23 mouse cellular contexts compared by ENCODE assay signal in genomic region chr16:19993278-19993677, GRCm38 (mm10). TPM values are rescaled to one million over a fixed set of nuclear protein-coding genes. Genes with fewer than 3 reads are reported as not detected.
DNase-seq lines count a peak whose midpoint lies in the region; ATAC-seq and TF ChIP-seq lines count a peak whose summit lies in the region.
"Had no signal": no experiment of that assay in that cellular context is flagged by ENCODE, and none has a peak within 500 bp of the region (broad histone marks: within the 10 kb centered on the region; RNA-seq: fewer than 3 reads in every experiment).

No protein-coding gene starts in this region.

- TF ChIP-seq EP300 in lung, postnatal 0 days (IDR thresholded peaks at IDR 0.05), result no peak

- peak; percentile 68 for ATAC-seq in common myeloid progenitor, adult 5-6 weeks (replicated peaks; ENCODE audit: low read depth, poor library complexity, severe bottlenecking)
- peak; percentile 82 for ATAC-seq in megakaryocyte progenitor cell, adult 5-6 weeks (replicated peaks; ENCODE audit: poor library complexity)
- no peak for ATAC-seq in lung, postnatal 0 days
- no peak for ATAC-seq in hindbrain, embryonic 11.5 days (ENCODE audit: low FRiP score)
- ATAC-seq: activated CD4-positive, CD25-positive, alpha-beta regulatory T cell, adult 4 months; forebrain, embryonic 14.5 days; forebrain, embryonic 16.5 days; Patski had no signal

- TF ChIP-seq CTCF in lung, postnatal 0 days (IDR thresholded peaks at IDR 0.05), result no peak

- H3K27ac ChIP-seq in lung, postnatal 0 days (ENCODE audit: low read length), result no peak overlapping the region
- no peak overlapping the region for H3K27ac ChIP-seq in hindbrain, embryonic 11.5 days (ENCODE audit: low read depth, low read length)
- H3K27ac ChIP-seq: embryonic facial prominence, embryonic 13.5 days; embryonic facial prominence, embryonic 15.5 days; forebrain, embryonic 10.5 days; forebrain, embryonic 12.5 days had no signal

- no peak overlapping the region for H3K4me2 ChIP-seq in lung, postnatal 0 days (replicated peaks; ENCODE audit: low read depth, low read length)
- H3K4me2 ChIP-seq in hindbrain, embryonic 11.5 days (replicated peaks; ENCODE audit: low read depth, low read length), result no peak overlapping the region
- H3K4me2 ChIP-seq: embryonic facial prominence, embryonic 13.5 days; embryonic facial prominence, embryonic 15.5 days; forebrain, embryonic 12.5 days had no signal

- 88% methylated on average over 3 of the region's 3 CpGs for WGBS in lung, postnatal 0 days
- 86% methylated on average over 3 of the region's 3 CpGs for WGBS in hindbrain, embryonic 11.5 days

- no peaks in the 10 kb centered on the region for H3K4me1 ChIP-seq in lung, postnatal 0 days (ENCODE audit: insufficient read depth, low read depth, low read length)
- H3K4me1 ChIP-seq in hindbrain, embryonic 11.5 days (replicated peaks; ENCODE audit: control insufficient read depth, insufficient read depth, low read length), result no peaks in the 10 kb centered on the region
- H3K4me1 ChIP-seq: embryonic facial prominence, embryonic 13.5 days; embryonic facial prominence, embryonic 15.5 days; forebrain, embryonic 10.5 days; forebrain, embryonic 12.5 days had no signal

- DNase-seq in lung, postnatal 0 days (ENCODE audit: low spot score), result no peak
- DNase-seq in hindbrain, embryonic 11.5 days (ENCODE audit: low spot score), result no peak
- DNase-seq in layer of hippocampus, adult 9-10 months (ENCODE audit: low spot score), result no peak
- DNase-seq: adrenal gland, adult 8-10 months; adrenal gland, postnatal 14 days; adrenal gland, postnatal 36 days; cerebellum, adult 11-12 months; cerebellum, adult 2 months; cerebellum, adult 9-10 months; cerebellum, postnatal 10 days; cerebellum, postnatal 25 days; embryo, embryonic 11 days had no signal

- no peak overlapping the region for H3K9ac ChIP-seq in lung, postnatal 0 days (replicated peaks; ENCODE audit: low read depth)
- H3K9ac ChIP-seq in hindbrain, embryonic 11.5 days (ENCODE audit: low read depth, low read length), result no peak overlapping the region
- H3K9ac ChIP-seq: embryonic facial prominence, embryonic 13.5 days; embryonic facial prominence, embryonic 15.5 days; forebrain, embryonic 12.5 days had no signal

- no peaks in the 10 kb centered on the region for H3K36me3 ChIP-seq in lung, postnatal 0 days (ENCODE audit: insufficient read depth, low read length)
- no peaks in the 10 kb centered on the region for H3K36me3 ChIP-seq in hindbrain, embryonic 11.5 days (ENCODE audit: control insufficient read depth, insufficient read depth, low read length)
- H3K36me3 ChIP-seq: embryonic facial prominence, embryonic 13.5 days; embryonic facial prominence, embryonic 15.5 days; forebrain, embryonic 10.5 days; forebrain, embryonic 12.5 days had no signal

- H3K9me3 ChIP-seq in lung, postnatal 0 days (ENCODE audit: low read length), result no peaks in the 10 kb centered on the region
- H3K9me3 ChIP-seq in hindbrain, embryonic 11.5 days (ENCODE audit: control insufficient read depth, low read length), result no peaks in the 10 kb centered on the region
- H3K9me3 ChIP-seq: embryonic facial prominence, embryonic 13.5 days; embryonic facial prominence, embryonic 15.5 days; forebrain, embryonic 10.5 days; forebrain, embryonic 12.5 days had no signal

- no peak overlapping the region for H3K4me3 ChIP-seq in lung, postnatal 0 days (ENCODE audit: low read depth, low read length)
- H3K4me3 ChIP-seq in hindbrain, embryonic 11.5 days (ENCODE audit: low read depth, low read length), result no peak overlapping the region
- H3K4me3 ChIP-seq: embryonic facial prominence, embryonic 13.5 days; embryonic facial prominence, embryonic 15.5 days; erythroblast, embryonic 14.5 days; forebrain, embryonic 10.5 days; forebrain, embryonic 12.5 days had no signal

- no peaks in the 10 kb centered on the region for H3K27me3 ChIP-seq in lung, postnatal 0 days (replicated peaks; ENCODE audit: insufficient read depth, low read length)
- H3K27me3 ChIP-seq in hindbrain, embryonic 11.5 days (ENCODE audit: control insufficient read depth, insufficient read depth, low read length), result no peaks in the 10 kb centered on the region
- H3K27me3 ChIP-seq: embryonic facial prominence, embryonic 13.5 days; embryonic facial prominence, embryonic 15.5 days; forebrain, embryonic 12.5 days; Patski had no signal

RNA-seq across cellular contexts. Expression of gene Klhl6, which starts 10.4 kb away (rescaled TPM):
- total RNA-seq in common myeloid progenitor, adult 5-6 weeks (2017), result 115 and 129 TPM in 2 replicates
- 50.6 and 54.0 TPM in 2 replicates for total RNA-seq in megakaryocyte progenitor cell, adult 5-6 weeks (2015)
- total RNA-seq in megakaryocyte progenitor cell, adult 5-6 weeks (2017), result 73.9 and 75.5 TPM in 2 replicates
- 7.7 and 10.0 TPM in 2 replicates for polyA plus RNA-seq in lung, postnatal 0 days (2015; fragmentation: Nextera tagmentation; extraction: Ambion mirVana)
- 7.3 and 8.3 TPM in 2 replicates for polyA plus RNA-seq in hindbrain, embryonic 11.5 days (2014; fragmentation: Nextera tagmentation; extraction: Ambion mirVana)
- polyA plus RNA-seq: erythroblast, embryonic 14.5 days had no signal

Comparison
In these comparisons a context has a peak if more than half of its experiments do, and no peak if none do; other contexts are left out.
1. ATAC-seq: peak in common myeloid progenitor, adult 5-6 weeks (single experiment) and megakaryocyte progenitor cell, adult 5-6 weeks (single experiment); none in lung, postnatal 0 days (single experiment) and hindbrain, embryonic 11.5 days (single experiment).